Mouse (Mus musculus) midbrain, embryonic 16.5 days (tissue): ENCODE data around the gene Zfp184. TPM values are rescaled to one million over a fixed set of nuclear protein-coding genes. Genes with fewer than 3 reads are reported as not detected.
"Not testable (repeated sequence)": the region's sequence is repeated elsewhere in the genome, so short reads cannot be mapped to it uniquely, and the experiment has no call there.

ENCODE experiments used
- ATAC-seq: fragments of 200-750 bp; cut with Nextera tagmentation; 2 replicates; pipeline ENCODE4 v1.8.0; 2017; ENCODE audit warnings: moderate TSS enrichment
- H3K27ac ChIP-seq: fragments of 300-500 bp; sonication (generic); 2 replicates; pipeline ENCODE4 v1.5.1; 2014; ENCODE audit warnings: mild to moderate bottlenecking, low read length, mixed read lengths
- H3K27me3 ChIP-seq: fragments of 300-500 bp; sonication (generic); 2 replicates; pipeline ENCODE4 v1.6.1; 2014; ENCODE audit warnings: low read depth, low read length, mixed read lengths; ENCODE audit not compliant: control insufficient read depth, insufficient read depth
- H3K36me3 ChIP-seq: fragments of 300-500 bp; sonication (generic); 2 replicates; pipeline ENCODE4 v1.6.1; 2014; ENCODE audit warnings: mild to moderate bottlenecking, low read length, moderate library complexity, mixed read lengths; ENCODE audit not compliant: control insufficient read depth, insufficient read depth
- H3K4me1 ChIP-seq: fragments of 300-500 bp; sonication (generic); 2 replicates; pipeline ENCODE4 v1.6.1; 2014; ENCODE audit warnings: mild to moderate bottlenecking, low read length, mixed read lengths; ENCODE audit not compliant: control insufficient read depth, insufficient read depth
- H3K4me2 ChIP-seq: fragments of 300-500 bp; sonication (generic); 2 replicates; pipeline ENCODE4 v1.6.1; 2014; ENCODE audit warnings: mild to moderate bottlenecking, low read length, mixed read lengths
- H3K4me3 ChIP-seq: fragments of 300-500 bp; sonication (generic); 2 replicates; pipeline ENCODE4 v1.5.1; 2014; ENCODE audit warnings: low read depth, mild to moderate bottlenecking, low read length, moderate library complexity, mixed read lengths
- H3K9ac ChIP-seq: fragments of 300-500 bp; sonication (generic); 2 replicates; pipeline ENCODE4 v1.6.1; 2014; ENCODE audit warnings: low read depth, low read length, mixed read lengths
- H3K9me3 ChIP-seq: fragments of 300-500 bp; sonication (generic); replicated peaks from 2 replicates; pipeline ENCODE4 v1.6.1; 2014; ENCODE audit warnings: mild to moderate bottlenecking, low read length, mixed read lengths; ENCODE audit not compliant: control insufficient read depth, poor library complexity, severe bottlenecking
- WGBS: fragments of 180-500 bp; shearing (Covaris S2); extraction: QIAGEN DNeasy Blood & Tissue Kit; methylation state at CpG from one replicate; pipeline ENCODE4 v1.1.7; 2014; 5-methylcytosine and 5-hydroxymethylcytosine counted together
- polyA plus RNA-seq: library from polyadenylated mRNA; unstranded; fragments of >200 nt; fragmentation: Nextera tagmentation; extraction: Ambion mirVana; gene quantifications from 2 replicates; pipeline ENCODE4 v1.2.1, GENCODE M21; 2015

The Zfp184 gene
- polyA plus RNA-seq, 1 experiment from 2014 or later: 12.0 TPM

GRCm38 (mm10) chr13:21907807-21908155, 37.1 kb upstream of the Zfp184 start:
- not testable (repeated sequence) for H3K4me1 ChIP-seq, H3K9ac ChIP-seq, H3K36me3 ChIP-seq, H3K27ac ChIP-seq, H3K27me3 ChIP-seq, H3K4me3 ChIP-seq, ATAC-seq, H3K4me2 ChIP-seq, H3K9me3 ChIP-seq
- 19% methylated on average over 6 of the region's 6 CpGs for WGBS

GRCm38 (mm10) chr13:21910735-21911134, 34.2 kb upstream of the Zfp184 start:
- H3K36me3 ChIP-seq: no peaks in the 10 kb centered on the region
- no peaks in the 10 kb centered on the region for H3K9me3 ChIP-seq
- 5% methylated on average over 7 of the region's 7 CpGs for WGBS
- no peak overlapping the region for H3K9ac ChIP-seq
- no peak overlapping the region for H3K27ac ChIP-seq
- H3K4me3 ChIP-seq: no peak overlapping the region
- no peaks in the 10 kb centered on the region for H3K4me1 ChIP-seq
- peak overlapping the region; percentile 18; the same call in 1 of the 2 replicates for H3K4me2 ChIP-seq
- ATAC-seq: no peak
- H3K27me3 ChIP-seq: peaks cover 25% of the 10 kb centered on the region

- H3K4me3 ChIP-seq: no peak overlapping the region
- H3K27me3 ChIP-seq: peaks cover 28% of the 10 kb centered on the region
- H3K9ac ChIP-seq: no peak overlapping the region
- H3K4me2 ChIP-seq: peak overlapping the region; percentile 18; the same call in 1 of the 2 replicates
- no peaks in the 10 kb centered on the region for H3K36me3 ChIP-seq
- WGBS: 5% methylated on average over 17 of the region's 17 CpGs
- no peaks in the 10 kb centered on the region for H3K9me3 ChIP-seq
- no peak overlapping the region for H3K27ac ChIP-seq
- ATAC-seq: no peak
- H3K4me1 ChIP-seq: no peaks in the 10 kb centered on the region
These were observed 33.7 kb upstream of the Zfp184 start for GRCm38 (mm10) chr13:21911147-21911546.

- Histone ChIP-seq H3K27me3 (peaks cover 41% of the 10 kb centered on the region), H3K9ac (no peak overlapping the region), H3K27ac (no peak overlapping the region), H3K4me1 (peaks cover 8% of the 10 kb centered on the region), H3K9me3 (no peaks in the 10 kb centered on the region), H3K4me2 (no peak overlapping the region), H3K4me3 (no peak overlapping the region), H3K36me3 (no peaks in the 10 kb centered on the region)
- no peak for ATAC-seq
- 13% methylated on average over 8 of the region's 8 CpGs for WGBS
These were observed 31.0 kb upstream of the Zfp184 start for GRCm38 (mm10) chr13:21913854-21914253.

- Histone ChIP-seq H3K36me3 (no peaks in the 10 kb centered on the region), H3K9me3 (no peaks in the 10 kb centered on the region), H3K27ac (no peak overlapping the region), H3K9ac (no peak overlapping the region), H3K4me3 (no peak overlapping the region), H3K4me2 (no peak overlapping the region; the same call in 1 of the 2 replicates), H3K4me1 (peaks cover 9% of the 10 kb centered on the region), H3K27me3 (peaks cover 46% of the 10 kb centered on the region)
- 3% methylated on average over 14 of the region's 14 CpGs for WGBS
- no peak for ATAC-seq
These were observed 30.3 kb upstream of the Zfp184 start for GRCm38 (mm10) chr13:21914599-21914998.

GRCm38 (mm10) chr13:21915487-21915886, 29.4 kb upstream of the Zfp184 start:
- no peak for ATAC-seq
- Histone ChIP-seq H3K9ac (no peak overlapping the region), H3K27ac (no peak overlapping the region), H3K4me3 (no peak overlapping the region), H3K4me1 (peaks cover 9% of the 10 kb centered on the region), H3K4me2 (no peak overlapping the region), H3K36me3 (no peaks in the 10 kb centered on the region), H3K27me3 (peaks cover 46% of the 10 kb centered on the region), H3K9me3 (no peaks in the 10 kb centered on the region)
- 53% methylated on average over 5 of the region's 5 CpGs for WGBS

- no peak overlapping the region for H3K9ac ChIP-seq
- peaks cover 9% of the 10 kb centered on the region for H3K4me1 ChIP-seq
- no peak overlapping the region for H3K27ac ChIP-seq
- ATAC-seq: no peak
- no peaks in the 10 kb centered on the region for H3K36me3 ChIP-seq
- WGBS: 45% methylated on average over 6 of the region's 6 CpGs
- H3K4me3 ChIP-seq: no peak overlapping the region
- H3K9me3 ChIP-seq: no peaks in the 10 kb centered on the region
- H3K4me2 ChIP-seq: no peak overlapping the region
- peaks cover 46% of the 10 kb centered on the region for H3K27me3 ChIP-seq
These were observed 28.8 kb upstream of the Zfp184 start for GRCm38 (mm10) chr13:21916056-21916455.

GRCm38 (mm10) chr13:21917040-21917439, 27.9 kb upstream of the Zfp184 start:
- Histone ChIP-seq H3K4me2 (no peak overlapping the region), H3K36me3 (no peaks in the 10 kb centered on the region), H3K9ac (no peak overlapping the region), H3K4me3 (no peak overlapping the region), H3K27me3 (peaks cover 46% of the 10 kb centered on the region), H3K4me1 (peaks cover 9% of the 10 kb centered on the region), H3K9me3 (no peaks in the 10 kb centered on the region), H3K27ac (no peak overlapping the region)
- no peak for ATAC-seq
- 5% methylated on average over 13 of the region's 13 CpGs for WGBS

- H3K27ac ChIP-seq: no peak overlapping the region
- H3K4me2 ChIP-seq: no peak overlapping the region
- peaks cover 46% of the 10 kb centered on the region for H3K27me3 ChIP-seq
- no peak overlapping the region for H3K9ac ChIP-seq
- H3K4me1 ChIP-seq: peaks cover 9% of the 10 kb centered on the region
- no peaks in the 10 kb centered on the region for H3K9me3 ChIP-seq
- 1% methylated on average over 11 of the region's 11 CpGs for WGBS
- no peaks in the 10 kb centered on the region for H3K36me3 ChIP-seq
- H3K4me3 ChIP-seq: no peak overlapping the region
- ATAC-seq: no peak
These were observed 27.4 kb upstream of the Zfp184 start for GRCm38 (mm10) chr13:21917480-21917879.
